Mouse (Mus musculus) kidney, postnatal 0 days (tissue): ENCODE data around the gene Gper1. TPM values are rescaled to one million over a fixed set of nuclear protein-coding genes. Genes with fewer than 3 reads are reported as not detected.

Experiments used
- ATAC-seq: fragments of 200-750 bp; cut with Nextera tagmentation; replicated peaks from 2 replicates; pipeline ENCODE4 v1.8.0; 2017; ENCODE audit warnings: low read depth, moderate number of reproducible peaks, moderate TSS enrichment, moderate library complexity; ENCODE audit not compliant: low FRiP score
- DNase-seq: peaks from one replicate; pipeline ENCODE4 v3.0.0-alpha.2; 2016; ENCODE audit warnings: low spot score
- H3K27ac ChIP-seq: fragments of 300-500 bp; sonication (generic); 2 replicates; pipeline ENCODE4 v1.5.1; 2014; ENCODE audit warnings: mild to moderate bottlenecking
- H3K27me3 ChIP-seq: fragments of 300-500 bp; sonication (generic); 2 replicates; pipeline ENCODE4 v1.6.1; 2014; ENCODE audit warnings: low read length, mixed read lengths; ENCODE audit not compliant: insufficient read depth
- H3K36me3 ChIP-seq: fragments of 300-500 bp; sonication (generic); 2 replicates; pipeline ENCODE4 v1.6.1; 2014; ENCODE audit warnings: low read length, mixed read lengths; ENCODE audit not compliant: insufficient read depth
- H3K4me1 ChIP-seq: fragments of 300-500 bp; sonication (generic); replicated peaks from 2 replicates; pipeline ENCODE4 v1.6.1; 2014; ENCODE audit warnings: antibody characterized with exemption, low read length, mixed read lengths; ENCODE audit not compliant: insufficient read depth
- H3K4me2 ChIP-seq: fragments of 300-500 bp; sonication (generic); 2 replicates; pipeline ENCODE4 v1.6.1; 2014; ENCODE audit warnings: mild to moderate bottlenecking, low read length, moderate library complexity, mixed read lengths
- H3K4me3 ChIP-seq: fragments of 300-500 bp; sonication (generic); replicated peaks from 2 replicates; pipeline ENCODE4 v1.5.1; 2014; ENCODE audit warnings: low read depth, low read length
- H3K9ac ChIP-seq: fragments of 300-500 bp; sonication (generic); 2 replicates; pipeline ENCODE4 v1.6.1; 2014; ENCODE audit warnings: low read depth, low read length
- H3K9me3 ChIP-seq: fragments of 300-500 bp; sonication (generic); replicated peaks from 2 replicates; pipeline ENCODE4 v1.6.1; 2016; ENCODE audit warnings: low read length, inconsistent platforms, mixed read lengths
- CTCF ChIP-seq: IDR thresholded peaks from 2 replicates; pipeline ENCODE4 v1.5.1; 2016; ENCODE audit warnings: antibody characterized with exemption, low read depth, mild to moderate bottlenecking, moderate library complexity
- whole genome bisulfite sequencing: fragments of 180-500 bp; shearing (Covaris S2); extraction: QIAGEN DNeasy Blood & Tissue Kit; methylation state at CpG from one replicate; pipeline ENCODE4 v1.1.7; 2014; 5-methylcytosine and 5-hydroxymethylcytosine counted together
- polyA plus RNA-seq: library from polyadenylated mRNA; unstranded; fragments of >200 nt; fragmentation: Nextera tagmentation; extraction: Ambion mirVana; gene quantifications from 2 replicates; pipeline ENCODE4 v1.2.1, GENCODE M21; 2015

Gper1 gene
- polyA plus RNA-seq, 1 experiment from 2014 or later = 11.3 TPM

GRCm38 (mm10) chr5:139418633-139419032 lies 4.3 kb upstream of the Gper1 start:
- no peak overlapping the region for H3K27ac ChIP-seq
- ATAC-seq (no peak), DNase-seq (no peak)
- TF ChIP-seq CTCF = no peak
- H3K36me3 ChIP-seq = no peaks in the 10 kb centered on the region
- no peaks in the 10 kb centered on the region for H3K4me1 ChIP-seq
- no peaks in the 10 kb centered on the region for H3K27me3 ChIP-seq
- WGBS = 18% methylated on average over 3 of the region's 3 CpGs
- H3K4me2 ChIP-seq = no peak overlapping the region
- H3K9me3 ChIP-seq = no peaks in the 10 kb centered on the region
- no peak overlapping the region for H3K9ac ChIP-seq
- H3K4me3 ChIP-seq = no peak overlapping the region

- no peak overlapping the region for H3K9ac ChIP-seq
- 35% methylated on average over 9 of the region's 9 CpGs for WGBS
- no peak overlapping the region for H3K4me3 ChIP-seq
- no peak for TF ChIP-seq CTCF
- H3K9me3 ChIP-seq = no peaks in the 10 kb centered on the region
- peaks cover 15% of the 10 kb centered on the region; the same call in 1 of the 2 replicates for H3K4me1 ChIP-seq
- no peak for ATAC-seq
- no peaks in the 10 kb centered on the region for H3K36me3 ChIP-seq
- H3K27ac ChIP-seq = no peak overlapping the region
- DNase-seq = peak; percentile 39
- no peak overlapping the region for H3K4me2 ChIP-seq
- no peaks in the 10 kb centered on the region for H3K27me3 ChIP-seq
Measured at GRCm38 (mm10) chr5:139425198-139425597, 2.2 kb downstream of the Gper1 start.

GRCm38 (mm10) chr5:139427001-139427400 lies 4.0 kb downstream of the Gper1 start:
- Histone ChIP-seq H3K4me2 (no peak overlapping the region), H3K9me3 (no peaks in the 10 kb centered on the region), H3K4me3 (no peak overlapping the region), H3K36me3 (no peaks in the 10 kb centered on the region), H3K27me3 (no peaks in the 10 kb centered on the region), H3K27ac (no peak overlapping the region), H3K9ac (no peak overlapping the region), H3K4me1 (peaks cover 24% of the 10 kb centered on the region; the same call in 1 of the 2 replicates)
- WGBS = 85% methylated on average over 9 of the region's 9 CpGs
- no peak for TF ChIP-seq CTCF
- no peak for ATAC-seq
- DNase-seq = no peak

DNA sequence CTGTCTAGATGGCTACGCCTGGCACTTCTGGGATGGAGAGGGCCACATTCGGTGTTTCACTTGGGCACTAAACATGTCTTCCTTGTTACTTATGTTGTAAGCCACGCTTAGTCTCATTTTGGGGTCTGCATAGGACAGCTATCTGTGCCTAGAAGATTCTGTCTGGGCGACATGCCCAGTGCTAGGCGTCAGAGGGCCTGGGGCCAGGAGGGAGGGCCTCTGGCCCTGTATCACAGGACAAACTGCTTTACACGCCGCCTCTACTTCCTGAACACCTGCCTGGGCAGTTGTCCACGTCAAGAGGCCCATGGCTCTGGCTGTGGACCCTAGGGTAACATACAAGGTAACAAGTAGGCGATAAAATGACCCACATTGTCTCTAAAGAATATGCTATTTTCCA lies 5.0 kb downstream of the Gper1 start:
- no peak for TF ChIP-seq CTCF
- H3K4me1 ChIP-seq = peaks cover 26% of the 10 kb centered on the region; the same call in 1 of the 2 replicates
- no peaks in the 10 kb centered on the region for H3K36me3 ChIP-seq
- 61% methylated on average over 9 of the region's 9 CpGs for WGBS
- H3K4me3 ChIP-seq = no peak overlapping the region
- DNase-seq (no peak), ATAC-seq (no peak)
- no peaks in the 10 kb centered on the region for H3K27me3 ChIP-seq
- no peaks in the 10 kb centered on the region for H3K9me3 ChIP-seq
- no peak overlapping the region for H3K27ac ChIP-seq
- no peak overlapping the region for H3K4me2 ChIP-seq
- no peak overlapping the region for H3K9ac ChIP-seq

DNA sequence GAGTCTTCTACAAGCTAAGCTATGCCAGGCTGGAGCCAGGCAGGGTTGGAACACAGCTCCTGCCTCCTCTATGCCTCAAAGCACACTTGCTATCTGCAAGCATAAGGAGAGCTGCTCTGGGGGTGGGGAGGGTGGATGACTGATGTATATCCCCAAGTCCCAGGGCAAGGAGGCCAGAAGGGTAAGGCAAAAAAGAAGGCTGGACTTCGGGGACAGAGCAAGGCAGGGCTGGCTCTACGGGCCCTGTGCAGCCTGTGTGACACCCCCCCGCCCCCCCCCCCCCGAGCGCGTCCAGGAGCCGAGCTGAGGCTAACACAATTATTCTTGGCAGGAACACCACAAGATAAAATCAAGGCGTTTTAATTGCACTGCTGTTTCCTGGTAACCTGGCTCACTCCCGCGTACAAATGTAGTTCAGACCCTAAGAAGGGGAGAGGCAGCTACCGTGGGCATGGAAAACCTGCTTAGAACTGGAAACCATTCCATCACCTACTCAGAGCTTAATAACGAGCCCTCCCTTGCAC lies 6.9 kb downstream of the Gper1 start:
- H3K4me2 ChIP-seq = no peak overlapping the region
- H3K9me3 ChIP-seq = no peaks in the 10 kb centered on the region
- 8% methylated on average over 10 of the region's 12 CpGs for WGBS
- no peak overlapping the region for H3K4me3 ChIP-seq
- H3K27me3 ChIP-seq = no peaks in the 10 kb centered on the region
- no peak for TF ChIP-seq CTCF
- no peak overlapping the region for H3K9ac ChIP-seq
- peaks cover 24% of the 10 kb centered on the region; the same call in 1 of the 2 replicates for H3K4me1 ChIP-seq
- H3K27ac ChIP-seq = peak overlapping the region; percentile 62
- DNase-seq (peak; percentile 52), ATAC-seq (peak; percentile 70)
- no peaks in the 10 kb centered on the region for H3K36me3 ChIP-seq

DNA sequence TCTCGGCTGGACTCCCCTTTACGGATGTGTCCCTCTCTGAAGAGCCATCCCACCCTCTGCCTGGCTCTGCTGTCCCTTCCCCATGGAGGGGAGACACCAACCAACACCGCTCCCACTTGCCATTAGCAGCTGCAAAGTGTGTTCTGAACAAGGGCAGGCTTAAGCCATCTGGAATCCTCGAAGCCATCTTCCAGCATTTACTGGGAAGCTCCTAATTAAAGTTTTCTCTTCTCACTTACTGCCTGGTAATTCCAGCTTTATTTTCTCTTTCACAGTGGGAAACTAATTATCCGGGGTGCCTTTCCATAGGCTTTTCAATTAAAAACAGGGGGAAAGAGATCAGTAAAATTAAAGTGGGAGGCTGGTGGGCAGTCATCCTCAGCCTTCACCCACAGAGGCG lies 9.4 kb downstream of the Gper1 start:
- H3K27me3 ChIP-seq = no peaks in the 10 kb centered on the region
- H3K4me1 ChIP-seq = peaks cover 19% of the 10 kb centered on the region; the same call in 1 of the 2 replicates
- no peak overlapping the region for H3K4me3 ChIP-seq
- H3K9ac ChIP-seq = no peak overlapping the region
- H3K27ac ChIP-seq = no peak overlapping the region
- H3K9me3 ChIP-seq = no peaks in the 10 kb centered on the region
- H3K4me2 ChIP-seq = no peak overlapping the region
- ATAC-seq (no peak), DNase-seq (no peak)
- WGBS = 47% methylated on average over 6 of the region's 6 CpGs
- no peaks in the 10 kb centered on the region for H3K36me3 ChIP-seq
- TF ChIP-seq CTCF = no peak
